Mouse (Mus musculus): ENCODE results near the gene Tmem267. TPM values are rescaled to one million over a fixed set of nuclear protein-coding genes. Genes with fewer than 3 reads are reported as not detected.

The Tmem267 gene
- polyA plus RNA-seq (2014; fragmentation: Illumina TruSeq; extraction: RNeasy Lipid Tissue Mini Kit (QIAGEN cat#74804); ENCODE audit: low read depth, low replicate concordance) = 67.2 TPM

GRCm38 (mm10) chr13:119487880-119488580, at the start of gene Tmem267, which contains the start of gene 3110070M22Rik:
Tmem267 (plus strand) TSS chr13:119488039.
3110070M22Rik (minus strand) TSS chr13:119488383.

GRCm38 (mm10) chr13:119462596-119463560, 25.0 kb upstream of the Tmem267 start, which contains the start of gene 4833420G17Rik:
4833420G17Rik (plus strand) TSS chr13:119462768.

GRCm38 (mm10) chr13:119623634-119624033, 135.8 kb downstream of the Tmem267 start, which contains the start of gene Ccl28:
Ccl28 (plus strand) TSS chr13:119623819.

Other genes starting within 250 kb of the Tmem267 start
- gene Paip1, start 59.4 kb upstream of the Tmem267 start, polyA plus RNA-seq (2014; fragmentation: Illumina TruSeq; extraction: RNeasy Lipid Tissue Mini Kit (QIAGEN cat#74804); ENCODE audit: low read depth, low replicate concordance) = 596 TPM
- 46.3 TPM for gene 4833420G17Rik, start 25.3 kb upstream of the Tmem267 start, polyA plus RNA-seq (2014; fragmentation: Illumina TruSeq; extraction: RNeasy Lipid Tissue Mini Kit (QIAGEN cat#74804); ENCODE audit: low read depth, low replicate concordance)
- gene 3110070M22Rik, start 344 bp downstream of the Tmem267 start, polyA plus RNA-seq (2014; fragmentation: Illumina TruSeq; extraction: RNeasy Lipid Tissue Mini Kit (QIAGEN cat#74804); ENCODE audit: low read depth, low replicate concordance) = 1.3 TPM
- gene Ccl28, start 135.8 kb downstream of the Tmem267 start, polyA plus RNA-seq (2014; fragmentation: Illumina TruSeq; extraction: RNeasy Lipid Tissue Mini Kit (QIAGEN cat#74804); ENCODE audit: low read depth, low replicate concordance) = 2.6 TPM
- 511 TPM for gene Hmgcs1, start 202.3 kb downstream of the Tmem267 start, polyA plus RNA-seq (2014; fragmentation: Illumina TruSeq; extraction: RNeasy Lipid Tissue Mini Kit (QIAGEN cat#74804); ENCODE audit: low read depth, low replicate concordance)